Mouse (Mus musculus) B cell, adult 2 months (primary cell): ENCODE results near the gene Dnah3.

ENCODE experiments used
- DNase-seq, 2 experiments: peaks; one replicate each; pipeline ENCODE4 v3.0.0; 2022

Dnah3 gene

GRCm38 (mm10) chr7:120095180-120095579, at the start of gene Dnah3:
Gene Dnah3, minus strand, starts transcription at chr7:120095280.
- no peak for DNase-seq

- no peak for DNase-seq
Observed at GRCm38 (mm10) chr7:120142743-120143142, 47.7 kb upstream of the Dnah3 start.

- DNase-seq, result no peak
Observed at GRCm38 (mm10) chr7:120128951-120129350, 33.9 kb upstream of the Dnah3 start.

GRCm38 (mm10) chr7:120127686-120128059, 32.6 kb upstream of the Dnah3 start:
- no peak for DNase-seq

GRCm38 (mm10) chr7:120126976-120127685, 32.1 kb upstream of the Dnah3 start:
- DNase-seq, result no peak

GRCm38 (mm10) chr7:120124844-120125243, 29.8 kb upstream of the Dnah3 start:
- DNase-seq, result peak; percentile 11 to 14

- no peak for DNase-seq
Observed at GRCm38 (mm10) chr7:120123776-120124175, 28.7 kb upstream of the Dnah3 start.

- no peak for DNase-seq
Observed at GRCm38 (mm10) chr7:120117529-120117928, 22.4 kb upstream of the Dnah3 start.

- no peak for DNase-seq
Observed at GRCm38 (mm10) chr7:120116976-120117375, 21.9 kb upstream of the Dnah3 start.

- no peak for DNase-seq
Observed at GRCm38 (mm10) chr7:120109676-120110075, 14.6 kb upstream of the Dnah3 start.

- no peak for DNase-seq
Observed at GRCm38 (mm10) chr7:120106356-120106755, 11.3 kb upstream of the Dnah3 start.

GRCm38 (mm10) chr7:120104975-120105374, 9.9 kb upstream of the Dnah3 start:
- DNase-seq, result no peak

GRCm38 (mm10) chr7:120103019-120103567, 8.0 kb upstream of the Dnah3 start:
- no peak for DNase-seq

GRCm38 (mm10) chr7:120102164-120102972, 7.3 kb upstream of the Dnah3 start, which contains the start of gene Tmem159:
Gene Tmem159, plus strand, starts transcription at chr7:120102353.
- DNase-seq, result peak; percentile 50 to 53

GRCm38 (mm10) chr7:120098403-120098802, 3.3 kb upstream of the Dnah3 start:
- peak; percentile 29 for DNase-seq

GRCm38 (mm10) chr7:120097845-120098244, 2.8 kb upstream of the Dnah3 start:
- no peak for DNase-seq

GRCm38 (mm10) chr7:120094216-120094615, 864 bp downstream of the Dnah3 start:
- DNase-seq, result no peak

GRCm38 (mm10) chr7:120093033-120093432, 2.0 kb downstream of the Dnah3 start:
- no peak for DNase-seq

GRCm38 (mm10) chr7:120080177-120080576, 14.9 kb downstream of the Dnah3 start:
- DNase-seq, result no peak

- no peak for DNase-seq
Observed at GRCm38 (mm10) chr7:120069164-120069563, 25.9 kb downstream of the Dnah3 start.

GRCm38 (mm10) chr7:120068114-120068513, 27.0 kb downstream of the Dnah3 start:
- DNase-seq, result no peak

- DNase-seq, result no peak
Observed at GRCm38 (mm10) chr7:120064045-120064444, 31.0 kb downstream of the Dnah3 start.

- DNase-seq, result no peak
Observed at GRCm38 (mm10) chr7:120055479-120055878, 39.6 kb downstream of the Dnah3 start.

GRCm38 (mm10) chr7:120054016-120054415, 41.1 kb downstream of the Dnah3 start:
- DNase-seq, result no peak
